ENCODE assay signal across 8 mouse cellular contexts in the genomic region with DNA sequence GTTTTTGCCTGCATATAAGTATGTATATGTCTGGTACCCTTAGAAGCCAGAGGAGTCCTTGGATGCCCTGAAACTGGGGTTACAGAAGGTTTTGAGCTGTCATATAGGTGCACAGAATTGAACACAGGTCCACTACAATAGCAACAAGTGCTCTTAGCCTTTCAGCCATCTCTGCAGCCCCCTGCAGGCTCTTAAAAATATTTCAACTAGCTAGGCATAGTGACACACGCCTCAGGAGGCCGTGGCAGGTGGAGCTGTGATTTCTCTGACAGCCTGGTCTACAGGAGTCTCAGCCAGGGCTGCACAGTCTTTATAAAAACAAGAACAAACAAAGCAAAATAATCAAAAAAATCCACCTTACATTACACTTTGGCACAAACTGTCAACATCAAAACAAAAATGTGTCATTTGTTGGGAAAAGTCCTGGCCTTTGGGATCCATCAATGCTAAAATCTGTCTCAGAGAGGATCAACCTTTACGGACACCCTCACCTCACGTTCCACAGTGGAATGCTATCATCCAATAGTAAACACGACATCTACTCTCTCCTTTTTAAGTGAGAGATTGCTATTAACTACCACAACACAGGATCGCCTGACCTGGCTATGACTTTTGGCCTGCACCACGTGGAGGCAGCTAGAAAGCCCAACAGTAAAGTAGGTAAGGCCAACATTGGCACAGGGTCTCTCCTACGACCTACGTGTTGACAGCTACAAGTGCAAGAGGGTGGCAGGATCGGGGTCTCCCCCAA. TPM values are rescaled to one million over a fixed set of nuclear protein-coding genes. Genes with fewer than 3 reads are reported as not detected.
DNase-seq lines count a peak whose midpoint lies in the region; ATAC-seq lines count a peak whose summit lies in the region.

No protein-coding gene starts in this region.

- H3K9ac ChIP-seq in heart, embryonic 16.5 days (ENCODE audit: low read length) = peak overlapping the region; percentile 78
- peak overlapping the region; percentile 87 for H3K9ac ChIP-seq in limb, embryonic 13.5 days

- 2% methylated on average over 10 of the region's 10 CpGs for WGBS in heart, embryonic 16.5 days
- WGBS in limb, embryonic 13.5 days = 4% methylated on average over 10 of the region's 10 CpGs

- H3K27me3 ChIP-seq in heart, embryonic 16.5 days (ENCODE audit: control insufficient read depth, insufficient read depth, low read length) = no peaks in the 10 kb centered on the region
- no peaks in the 10 kb centered on the region for H3K27me3 ChIP-seq in limb, embryonic 13.5 days

- peaks cover 16% of the 10 kb centered on the region for H3K36me3 ChIP-seq in heart, embryonic 16.5 days (ENCODE audit: control insufficient read depth, insufficient read depth)
- peaks cover 31% of the 10 kb centered on the region for H3K36me3 ChIP-seq in limb, embryonic 13.5 days

- peaks cover 34% of the 10 kb centered on the region for H3K4me1 ChIP-seq in heart, embryonic 16.5 days (ENCODE audit: control insufficient read depth, insufficient read depth, low read length)
- peaks cover 28% of the 10 kb centered on the region for H3K4me1 ChIP-seq in limb, embryonic 13.5 days

- no peaks in the 10 kb centered on the region for H3K9me3 ChIP-seq in heart, embryonic 16.5 days (replicated peaks; ENCODE audit: control insufficient read depth, low read length)
- H3K9me3 ChIP-seq in limb, embryonic 13.5 days = no peaks in the 10 kb centered on the region

- H3K27ac ChIP-seq in heart, embryonic 16.5 days (ENCODE audit: low read length) = peak overlapping the region; percentile 88
- no peak overlapping the region for H3K27ac ChIP-seq in limb, embryonic 13.5 days

- peak; percentile 24 for DNase-seq in kidney, adult 11 months
- DNase-seq in kidney, postnatal 14 days = no peak
- DNase-seq in T-cell, adult 2 months (ENCODE audit: low spot score) = peak; percentile 69
- DNase-seq in left cerebral cortex, adult 11 months (ENCODE audit: low spot score) = no peak
- no peak for DNase-seq in ovary, postnatal 10 days (ENCODE audit: low spot score)

- peak overlapping the region; percentile 84 for H3K4me3 ChIP-seq in heart, embryonic 16.5 days (ENCODE audit: low read length)
- peak overlapping the region; percentile 91 for H3K4me3 ChIP-seq in limb, embryonic 13.5 days

- H3K4me2 ChIP-seq in heart, embryonic 16.5 days (ENCODE audit: low read depth, low read length) = peak overlapping the region; percentile 99
- peak overlapping the region; percentile 98 for H3K4me2 ChIP-seq in limb, embryonic 13.5 days (replicated peaks)

- ATAC-seq in heart, embryonic 16.5 days (replicated peaks; ENCODE audit: extremely low read depth, insufficient read depth, low FRiP score) = peak; percentile 5; the same call in 1 of the 2 replicates
- no peak for ATAC-seq in limb, embryonic 13.5 days (ENCODE audit: low FRiP score, low read depth)
- ATAC-seq in monocyte, adult 5-6 weeks (replicated peaks; ENCODE audit: insufficient number of reproducible peaks, low FRiP score, low TSS enrichment, poor library complexity, severe bottlenecking) = 0 out of 2 replicates have a peak, but pooled peaks have one; percentile 5

RNA-seq across cellular contexts. Expression of a gene that starts 0.9 kb away (rescaled TPM):
- 123 TPM in 2 replicates for polyA plus RNA-seq in heart, embryonic 16.5 days (2015; fragmentation: Nextera tagmentation; extraction: Ambion mirVana)
- polyA plus RNA-seq in limb, embryonic 13.5 days (2015; fragmentation: Nextera tagmentation; extraction: Ambion mirVana) = 94.4 and 100 TPM in 2 replicates
- 24.8 to 30.3 TPM (median 26.4 TPM) in 3 replicates for total RNA-seq in monocyte, adult 5-6 weeks (2017)

RNA-seq across cellular contexts. Expression of a gene that starts 14.5 kb away (rescaled TPM):
- 8.3 and 8.7 TPM in 2 replicates for polyA plus RNA-seq in heart, embryonic 16.5 days (2015; fragmentation: Nextera tagmentation; extraction: Ambion mirVana)
- polyA plus RNA-seq in limb, embryonic 13.5 days (2015; fragmentation: Nextera tagmentation; extraction: Ambion mirVana) = 11.1 and 11.6 TPM in 2 replicates
- total RNA-seq in monocyte, adult 5-6 weeks (2017) = 0.49 to 1.3 TPM in 2 of 3 replicates, not detected in the other

RNA-seq across cellular contexts. Expression of a gene that starts 25.4 kb away (rescaled TPM):
- polyA plus RNA-seq in heart, embryonic 16.5 days (2015; fragmentation: Nextera tagmentation; extraction: Ambion mirVana) = 0.54 and 0.59 TPM in 2 replicates
- polyA plus RNA-seq in limb, embryonic 13.5 days (2015; fragmentation: Nextera tagmentation; extraction: Ambion mirVana) = 1.0 and 1.1 TPM in 2 replicates
- 0.10 to 0.86 TPM in 2 of 3 replicates, not detected in the other for total RNA-seq in monocyte, adult 5-6 weeks (2017)

RNA-seq across cellular contexts. Expression of a gene that starts 25.6 kb away (rescaled TPM):
- polyA plus RNA-seq in heart, embryonic 16.5 days (2015; fragmentation: Nextera tagmentation; extraction: Ambion mirVana) = 1.4 and 1.8 TPM in 2 replicates
- 0.64 and 0.81 TPM in 2 replicates for polyA plus RNA-seq in limb, embryonic 13.5 days (2015; fragmentation: Nextera tagmentation; extraction: Ambion mirVana)
- total RNA-seq in monocyte, adult 5-6 weeks (2017) = not detected in 3 replicates

RNA-seq across cellular contexts. Expression of a gene that starts 30.2 kb away (rescaled TPM):
- 0.30 TPM in 1 of 2 replicates, not detected in the other for polyA plus RNA-seq in heart, embryonic 16.5 days (2015; fragmentation: Nextera tagmentation; extraction: Ambion mirVana)
- not detected in 2 replicates for polyA plus RNA-seq in limb, embryonic 13.5 days (2015; fragmentation: Nextera tagmentation; extraction: Ambion mirVana)
- not detected in 3 replicates for total RNA-seq in monocyte, adult 5-6 weeks (2017)

Comparison
In these comparisons a context has a peak if more than half of its experiments do, and no peak if none do; other contexts are left out.
1. DNase-seq: peak in kidney, adult 11 months (single experiment) and T-cell, adult 2 months (single experiment); none in kidney, postnatal 14 days (single experiment), left cerebral cortex, adult 11 months (single experiment) and ovary, postnatal 10 days (single experiment).